ENCODE assay signal across 8 mouse cellular contexts in the genomic region with DNA sequence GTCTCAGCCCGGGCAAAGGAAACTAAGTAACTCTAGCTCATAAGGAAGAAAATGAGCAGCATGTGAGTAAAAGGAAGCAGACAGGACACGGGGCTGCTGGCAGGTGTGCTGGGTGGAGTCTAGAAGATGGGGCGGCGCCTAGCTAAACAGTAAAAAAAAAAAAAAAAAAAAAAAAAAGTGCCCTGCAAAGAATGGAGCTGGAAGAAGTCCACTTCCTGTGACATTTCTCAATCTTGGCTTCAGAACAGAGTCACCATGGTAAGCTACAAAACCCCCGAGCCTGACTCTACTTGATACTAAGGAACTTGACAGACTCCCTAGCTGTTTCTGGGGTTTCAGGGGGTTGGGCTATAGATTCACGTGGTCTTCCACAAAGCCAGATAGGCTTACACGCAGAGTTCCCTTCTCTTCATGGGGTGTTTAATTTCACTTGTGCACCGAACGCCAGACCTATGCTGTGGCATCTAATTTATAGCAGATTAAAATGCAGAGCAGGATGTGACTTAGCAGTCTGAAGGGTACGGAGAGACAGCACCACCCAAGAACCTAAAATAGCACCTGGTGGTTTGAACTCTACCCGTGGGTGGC.
DNase-seq lines count a peak whose midpoint lies in the region; ATAC-seq and TF ChIP-seq lines count a peak whose summit lies in the region.

No protein-coding gene starts in this region.

- no peaks in the 10 kb centered on the region for H3K27me3 ChIP-seq in heart, postnatal 0 days (ENCODE audit: control insufficient read depth, insufficient read depth, low read length)
- H3K27me3 ChIP-seq in midbrain, embryonic 13.5 days: no peaks in the 10 kb centered on the region

- peak; percentile 31; the same call in 1 of the 2 replicates for ATAC-seq in heart, postnatal 0 days (ENCODE audit: insufficient read depth, low read depth)
- no peak for ATAC-seq in midbrain, embryonic 13.5 days

- H3K9me3 ChIP-seq in heart, postnatal 0 days (replicated peaks; ENCODE audit: control insufficient read depth, low read length): no peaks in the 10 kb centered on the region
- H3K9me3 ChIP-seq in midbrain, embryonic 13.5 days: no peaks in the 10 kb centered on the region

- peak overlapping the region; percentile 64 for H3K27ac ChIP-seq in heart, postnatal 0 days (ENCODE audit: low read depth)
- no peak overlapping the region for H3K27ac ChIP-seq in midbrain, embryonic 13.5 days

- H3K36me3 ChIP-seq in heart, postnatal 0 days (replicated peaks; ENCODE audit: control insufficient read depth, insufficient read depth, low read length): no peaks in the 10 kb centered on the region
- H3K36me3 ChIP-seq in midbrain, embryonic 13.5 days: no peaks in the 10 kb centered on the region

- 24% methylated on average over 11 of the region's 11 CpGs for WGBS in heart, postnatal 0 days
- WGBS in midbrain, embryonic 13.5 days: 45% methylated on average over 11 of the region's 11 CpGs

- no peak for TF ChIP-seq EP300 in heart, postnatal 0 days (IDR thresholded peaks at IDR 0.05; ENCODE audit: low read depth)

- peak overlapping the region; percentile 29 for H3K4me3 ChIP-seq in heart, postnatal 0 days (ENCODE audit: low read depth, low read length)
- H3K4me3 ChIP-seq in midbrain, embryonic 13.5 days (replicated peaks): no peak overlapping the region

- peak overlapping the region; percentile 56 for H3K4me2 ChIP-seq in heart, postnatal 0 days (ENCODE audit: low read depth, low read length)
- no peak overlapping the region; the same call in 1 of the 2 replicates for H3K4me2 ChIP-seq in midbrain, embryonic 13.5 days (replicated peaks)

- peaks cover 43% of the 10 kb centered on the region for H3K4me1 ChIP-seq in heart, postnatal 0 days (ENCODE audit: control insufficient read depth, insufficient read depth)
- no peaks in the 10 kb centered on the region for H3K4me1 ChIP-seq in midbrain, embryonic 13.5 days (replicated peaks)

- no peak overlapping the region; the same call in 1 of the 2 replicates for H3K9ac ChIP-seq in heart, postnatal 0 days (replicated peaks; ENCODE audit: low read depth, low read length)
- no peak overlapping the region for H3K9ac ChIP-seq in midbrain, embryonic 13.5 days (replicated peaks)

- DNase-seq in gastrocnemius, adult 18-20 months (ENCODE audit: low spot score): peak; percentile 15
- DNase-seq in gastrocnemius, postnatal 36 days: no peak
- DNase-seq in ZHBTc4 (ENCODE audit: low read depth, low spot score) (peak; percentile 28), liver (peak; percentile 15)
- DNase-seq in heart, postnatal 0 days (ENCODE audit: low spot score): no peak
- peak; percentile 31 for DNase-seq in skeletal muscle tissue, adult 2 months (ENCODE audit: low read depth, low spot score)
- no peak for DNase-seq in cerebellum, postnatal 36 days

- intact Hi-C loops in gastrocnemius, postnatal 36 days (cut with DNase I): no loop called here

- no peak for TF ChIP-seq CTCF in heart, postnatal 0 days (IDR thresholded peaks at IDR 0.05; ENCODE audit: low read depth)

Comparison
In these comparisons a context has a peak if more than half of its experiments do, and no peak if none do; other contexts are left out.
1. DNase-seq: peak in gastrocnemius, adult 18-20 months (single experiment), ZHBTc4 (single experiment), liver (single experiment) and skeletal muscle tissue, adult 2 months (single experiment); none in gastrocnemius, postnatal 36 days (0 of 2), heart, postnatal 0 days (single experiment) and cerebellum, postnatal 36 days (0 of 2).